ENCODE assay signal across 25 mouse cellular contexts in genomic region chr15:74306543-74306942, GRCm38 (mm10).
"Had no signal": no experiment of that assay in that cellular context is flagged by ENCODE, and none has a peak within 500 bp of the region (broad histone marks: within the 10 kb centered on the region; RNA-seq: fewer than 3 reads in every experiment).

No protein-coding gene starts in this region.

- H3K9ac ChIP-seq: limb, embryonic 13.5 days; liver, embryonic 12.5 days; liver, embryonic 15.5 days; lung, embryonic 15.5 days; neural tube, embryonic 12.5 days; neural tube, embryonic 15.5 days had no signal

- H3K36me3 ChIP-seq: limb, embryonic 10.5 days; limb, embryonic 13.5 days; liver, embryonic 12.5 days; liver, embryonic 15.5 days; lung, embryonic 15.5 days; midbrain, embryonic 10.5 days; neural tube, embryonic 12.5 days; neural tube, embryonic 15.5 days had no signal

- ATAC-seq: liver, embryonic 12.5 days had no signal

- DNase-seq: kidney, postnatal 25 days; layer of hippocampus, postnatal 36 days; liver; lung, adult 18-20 months; lung, postnatal 10 days; lung, postnatal 36 days; midbrain, embryonic 14.5 days; right cerebral cortex, adult 18-20 months; right cerebral cortex, postnatal 14 days; right cerebral cortex, postnatal 4 days; thymus, adult 2 months; thymus, postnatal 14 days; thymus, postnatal 4 days had no signal

- H3K4me2 ChIP-seq: limb, embryonic 13.5 days; liver, embryonic 12.5 days; liver, embryonic 15.5 days; lung, embryonic 15.5 days; neural tube, embryonic 12.5 days; neural tube, embryonic 15.5 days had no signal

- H3K4me3 ChIP-seq: layer of hippocampus, adult 2 months; limb, embryonic 10.5 days; limb, embryonic 13.5 days; liver, embryonic 12.5 days; liver, embryonic 15.5 days; lung, embryonic 15.5 days; megakaryocyte, embryonic 14.5 days; midbrain, embryonic 10.5 days; neural tube, embryonic 12.5 days; neural tube, embryonic 15.5 days had no signal

- H3K4me1 ChIP-seq: limb, embryonic 10.5 days; limb, embryonic 13.5 days; liver, embryonic 12.5 days; liver, embryonic 15.5 days; lung, embryonic 15.5 days; megakaryocyte, embryonic 14.5 days; midbrain, embryonic 10.5 days; neural tube, embryonic 12.5 days; neural tube, embryonic 15.5 days had no signal

- H3K27ac ChIP-seq: kidney, postnatal 0 days; layer of hippocampus, adult 2 months; limb, embryonic 10.5 days; limb, embryonic 13.5 days; liver, embryonic 12.5 days; liver, embryonic 15.5 days; lung, embryonic 15.5 days; midbrain, embryonic 10.5 days; neural tube, embryonic 12.5 days; neural tube, embryonic 15.5 days; stomach, postnatal 0 days had no signal

- H3K27me3 ChIP-seq: limb, embryonic 13.5 days; liver, embryonic 12.5 days; liver, embryonic 15.5 days; lung, embryonic 15.5 days; megakaryocyte, embryonic 14.5 days; neural tube, embryonic 12.5 days; neural tube, embryonic 15.5 days had no signal

- H3K9me3 ChIP-seq: limb, embryonic 10.5 days; limb, embryonic 13.5 days; liver, embryonic 12.5 days; liver, embryonic 15.5 days; lung, embryonic 15.5 days; megakaryocyte, embryonic 14.5 days; midbrain, embryonic 10.5 days; neural tube, embryonic 12.5 days; neural tube, embryonic 15.5 days had no signal
